Mouse (Mus musculus) kidney, postnatal 14 days (tissue): ENCODE measurements around the gene Dpf1.

Source experiments
- DNase-seq: peaks from one replicate; pipeline ENCODE4 v3.0.0; 2022; ENCODE audit warnings: mixed read lengths

Gene Dpf1

DNA sequence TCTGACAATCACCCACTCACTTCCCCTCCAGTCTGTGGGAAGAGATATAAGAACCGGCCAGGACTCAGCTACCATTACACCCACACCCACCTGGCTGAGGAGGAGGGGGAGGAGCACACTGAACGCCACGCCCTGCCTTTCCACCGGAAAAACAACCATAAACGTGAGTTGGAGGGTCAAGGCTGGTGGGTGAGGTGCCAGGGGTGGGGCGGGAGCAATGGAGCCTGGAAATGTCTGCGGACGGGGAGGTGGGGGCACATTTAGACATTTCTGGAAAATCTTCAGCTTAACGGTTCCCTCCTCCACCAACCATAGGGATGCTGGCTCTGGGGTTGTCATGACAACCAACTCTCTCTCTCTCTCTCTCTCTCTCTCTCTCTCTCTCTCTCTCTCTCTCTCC, 9.3 kb downstream of the Dpf1 start:
- no peak for DNase-seq

DNA sequence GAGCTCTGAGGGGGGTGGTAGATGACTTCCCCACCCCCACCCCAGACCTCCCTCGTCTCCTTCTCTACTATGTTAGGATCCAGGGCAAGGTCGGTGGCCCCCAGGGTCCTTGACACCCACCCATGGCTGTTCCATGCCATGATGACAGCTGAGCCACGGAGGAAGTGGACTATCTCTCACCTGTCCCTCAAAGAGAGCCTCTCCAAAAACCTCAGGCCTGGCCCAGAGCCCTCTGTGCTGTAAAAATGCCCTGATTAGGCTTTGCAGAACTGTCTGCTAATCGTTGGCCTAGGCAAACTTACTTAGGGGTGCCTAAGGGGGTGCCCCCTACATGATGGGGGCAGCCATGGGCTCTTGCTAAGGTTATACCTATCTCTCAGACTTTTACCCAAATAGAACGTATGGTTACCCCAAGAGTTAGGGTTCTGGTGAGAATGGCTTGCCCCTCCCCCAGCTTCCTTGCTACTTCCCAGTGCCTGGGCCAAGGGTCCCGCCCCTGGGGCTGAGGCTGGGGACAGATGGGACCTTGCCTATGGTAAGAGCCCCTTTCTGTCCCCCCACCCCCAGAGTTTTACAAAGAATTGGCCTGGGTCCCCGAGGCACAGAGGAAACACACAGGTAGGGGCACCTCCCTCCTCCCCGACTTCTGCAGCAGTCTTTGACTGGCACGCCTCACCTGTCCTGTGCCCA, 10.0 kb downstream of the Dpf1 start:
- no peak for DNase-seq

DNA sequence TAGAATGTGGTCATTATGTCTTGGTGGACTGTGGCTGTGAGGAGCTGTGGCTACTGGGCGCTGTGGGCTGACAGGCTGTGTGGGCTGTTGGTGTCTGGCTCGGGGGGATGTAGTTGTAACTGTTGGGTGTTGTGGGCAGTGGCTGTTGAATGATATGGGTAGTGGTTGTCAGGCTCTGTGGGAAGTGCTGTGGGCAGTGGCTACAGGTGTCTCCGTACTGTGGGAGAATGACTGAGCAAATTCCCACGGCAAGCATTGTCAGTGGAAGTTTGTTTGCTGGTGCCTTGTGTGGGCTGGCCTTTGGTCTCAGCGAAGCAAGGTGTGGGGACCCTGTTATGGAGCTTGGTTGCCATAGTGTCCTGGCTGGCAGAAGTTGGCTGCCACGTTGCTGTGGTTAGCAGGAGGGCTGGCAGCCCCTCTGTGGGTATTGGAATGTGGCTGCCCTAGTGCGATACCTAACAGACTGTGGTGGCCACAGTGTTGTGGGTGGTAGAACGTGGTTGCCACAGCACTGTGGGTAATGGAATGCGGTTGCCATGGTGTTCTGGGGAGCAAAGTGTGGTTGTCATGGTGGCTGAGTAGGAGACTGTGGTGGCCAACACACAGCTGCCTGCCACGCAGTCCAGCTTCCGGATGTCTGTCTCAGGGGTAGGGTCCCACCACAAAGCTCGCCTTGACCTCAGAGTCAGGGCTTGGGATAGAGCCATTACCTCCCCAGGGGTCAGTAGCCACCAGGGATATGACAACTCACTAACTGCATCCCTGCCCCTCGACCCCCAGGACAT, 11.3 kb downstream of the Dpf1 start:
- DNase-seq, result no peak

DNA sequence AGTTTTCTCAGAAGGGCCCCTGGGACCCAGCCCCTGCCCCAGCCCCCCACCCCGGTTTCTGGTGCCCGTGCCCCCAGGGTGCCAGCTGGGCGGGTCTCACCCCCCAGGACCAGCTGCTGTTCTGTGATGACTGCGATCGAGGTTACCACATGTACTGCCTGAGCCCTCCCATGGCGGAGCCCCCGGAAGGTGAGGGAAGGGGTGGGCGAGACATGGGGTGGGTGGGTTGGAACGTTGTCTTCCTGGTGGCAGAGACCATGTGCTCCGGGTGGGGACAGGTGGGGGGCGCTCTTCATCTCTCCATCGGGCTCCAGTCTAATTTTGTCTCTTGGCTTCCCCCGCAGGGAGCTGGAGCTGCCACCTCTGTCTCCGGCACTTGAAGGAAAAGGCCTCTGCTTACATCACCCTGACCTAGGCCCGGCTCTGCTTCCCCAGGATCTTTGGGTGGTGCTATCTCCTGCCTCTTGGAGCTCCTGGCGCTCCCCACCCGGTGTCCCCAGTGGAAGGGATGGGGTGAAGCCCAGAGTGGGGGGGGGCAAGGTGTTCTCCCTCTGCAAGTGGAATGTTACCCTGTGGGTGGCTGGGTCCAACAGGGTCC, 12.5 kb downstream of the Dpf1 start:
- no peak for DNase-seq

DNA sequence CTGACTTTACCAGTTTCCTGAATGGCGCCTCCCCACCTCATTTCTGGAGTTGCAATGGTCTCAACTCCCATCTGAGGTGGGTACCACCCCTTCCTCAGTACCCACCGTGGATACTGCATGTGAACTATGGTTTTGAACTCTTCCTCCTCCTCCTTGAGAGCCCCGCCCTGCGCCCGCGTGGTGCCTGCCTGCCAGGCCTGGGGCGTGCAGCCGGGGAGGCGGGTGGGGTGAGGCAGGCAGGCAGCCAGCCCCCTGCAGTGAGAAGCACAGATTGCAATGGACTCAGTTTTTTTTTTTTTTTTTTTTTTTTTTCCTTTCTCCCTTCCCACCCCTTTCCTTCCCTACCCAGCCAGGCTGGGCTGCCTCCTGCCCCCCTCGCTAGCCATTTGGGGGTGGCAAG, 13.2 kb downstream of the Dpf1 start:
- no peak for DNase-seq

DNA sequence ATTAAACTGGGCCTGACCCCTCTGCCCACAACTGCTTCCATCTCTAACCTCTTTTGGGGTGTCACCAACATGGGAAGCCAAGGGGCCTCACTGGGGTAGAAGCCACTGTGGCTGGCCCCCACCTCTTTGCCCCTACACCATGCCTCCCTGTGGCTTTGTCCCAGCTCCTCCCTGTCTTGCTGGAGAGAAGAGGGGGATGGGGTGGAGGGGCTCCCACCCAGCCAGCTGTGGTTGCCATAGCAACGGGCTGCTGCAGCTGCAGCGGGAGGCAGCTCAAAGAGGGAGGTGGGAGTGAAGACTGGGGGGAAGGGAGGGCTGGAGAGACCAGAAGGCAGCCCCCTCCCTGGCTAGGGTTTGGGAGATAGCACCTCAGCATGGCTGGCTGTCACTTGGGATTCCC, 13.8 kb downstream of the Dpf1 start:
- DNase-seq, result no peak

DNA sequence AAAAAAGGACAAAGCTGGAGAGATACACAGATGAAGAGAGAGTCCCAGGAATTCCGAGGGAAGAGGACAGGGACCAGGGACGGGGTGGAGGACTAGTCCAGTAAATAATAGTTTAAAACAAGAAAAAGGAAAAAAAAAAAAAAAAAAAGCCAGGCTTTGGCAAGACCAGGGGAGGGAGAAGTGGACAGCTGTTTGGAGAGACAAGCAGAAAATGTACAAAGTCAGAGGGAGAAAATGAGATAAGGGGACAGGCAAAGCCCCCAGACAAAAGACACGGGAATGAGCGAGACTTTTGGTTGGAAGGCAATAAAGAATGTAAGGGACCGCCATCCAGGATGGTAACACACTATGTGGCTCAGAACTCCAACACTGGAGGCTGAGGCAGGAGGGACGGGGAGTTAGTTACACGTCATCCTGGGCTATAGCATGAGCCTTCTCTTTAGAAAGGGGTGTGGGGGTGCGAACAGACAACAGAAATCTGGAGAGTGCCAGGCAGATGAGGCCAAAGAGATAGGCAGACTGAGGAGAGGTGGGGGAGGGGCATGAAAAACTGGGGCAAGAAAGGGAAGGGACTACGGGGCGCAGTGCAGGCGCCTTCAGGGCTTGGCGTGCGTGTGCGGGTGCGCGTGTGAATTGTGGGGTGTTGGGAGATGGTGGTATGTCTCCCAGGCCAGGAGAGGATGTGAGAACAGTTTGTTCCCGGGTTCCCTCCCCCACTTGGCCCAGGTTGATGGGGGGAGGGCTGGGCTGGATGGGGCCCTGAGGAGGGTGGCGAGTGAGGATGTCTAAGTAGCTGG, 14.6 kb downstream of the Dpf1 start:
- DNase-seq, result no peak

DNA sequence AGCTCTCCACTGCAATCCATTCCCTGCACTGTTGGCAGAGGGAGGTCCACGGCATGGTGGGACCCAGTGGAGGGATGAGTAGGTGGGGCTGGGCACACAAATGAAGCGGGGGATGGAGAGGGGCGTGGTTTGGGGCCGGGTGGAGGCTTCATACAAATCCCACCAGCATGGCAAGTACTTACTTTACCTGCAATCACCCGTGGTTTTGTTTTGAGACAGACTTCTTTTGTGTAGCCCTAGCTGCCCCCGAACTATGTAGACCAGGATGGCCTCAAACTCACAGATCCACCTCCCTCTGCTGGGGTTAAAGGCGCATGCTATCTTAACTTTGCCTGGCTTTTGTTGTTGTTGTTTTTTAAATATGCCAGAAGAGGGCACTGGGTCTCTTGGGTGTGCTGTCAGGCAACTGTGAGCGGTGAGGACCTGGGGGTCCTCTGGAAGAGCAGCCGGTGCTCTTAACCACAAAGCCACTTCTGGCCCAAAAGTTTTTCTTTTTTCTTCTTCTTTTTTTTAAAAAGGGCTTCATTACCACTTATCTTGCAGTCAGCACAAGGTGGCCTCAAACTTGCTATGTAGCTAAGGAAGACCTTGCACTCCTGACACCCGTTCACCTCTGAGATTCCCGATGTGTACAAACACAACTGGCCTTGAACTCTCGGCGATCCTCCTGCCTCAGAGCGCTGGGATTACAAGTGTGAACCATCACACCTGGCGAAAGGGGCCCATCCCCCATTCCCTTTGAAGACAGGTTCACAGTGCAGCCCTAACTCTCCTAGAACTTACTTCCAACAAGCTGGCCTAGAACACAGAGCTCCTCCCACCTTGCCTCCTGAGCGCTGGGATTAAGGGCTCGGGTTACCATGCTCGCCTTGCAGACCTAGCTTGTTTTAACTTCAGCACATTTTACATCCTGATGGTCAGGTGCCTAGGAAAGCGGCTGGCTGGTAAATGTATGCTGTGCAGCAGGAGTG, 15.9 kb downstream of the Dpf1 start:
- DNase-seq, result no peak

DNA sequence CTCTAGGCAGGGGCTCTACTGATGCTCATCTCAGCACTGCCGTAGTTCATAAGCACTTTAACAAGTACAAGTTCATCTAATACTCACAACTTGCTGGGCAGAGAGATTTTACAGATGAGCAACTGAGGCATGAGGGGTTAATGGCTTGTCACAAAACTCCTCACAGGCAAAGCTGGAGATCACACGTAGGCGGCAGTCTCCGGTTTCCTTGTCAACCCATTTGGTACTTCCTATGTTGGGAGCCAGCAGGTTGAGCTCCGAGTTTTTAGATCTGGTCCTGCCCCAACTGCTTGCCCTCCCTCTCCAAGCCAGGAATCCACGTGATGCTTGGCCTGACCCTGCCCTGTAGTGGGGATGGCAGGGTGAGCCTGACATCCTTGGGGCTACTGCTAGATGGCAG, 23.3 kb downstream of the Dpf1 start:
- DNase-seq, result no peak

DNA sequence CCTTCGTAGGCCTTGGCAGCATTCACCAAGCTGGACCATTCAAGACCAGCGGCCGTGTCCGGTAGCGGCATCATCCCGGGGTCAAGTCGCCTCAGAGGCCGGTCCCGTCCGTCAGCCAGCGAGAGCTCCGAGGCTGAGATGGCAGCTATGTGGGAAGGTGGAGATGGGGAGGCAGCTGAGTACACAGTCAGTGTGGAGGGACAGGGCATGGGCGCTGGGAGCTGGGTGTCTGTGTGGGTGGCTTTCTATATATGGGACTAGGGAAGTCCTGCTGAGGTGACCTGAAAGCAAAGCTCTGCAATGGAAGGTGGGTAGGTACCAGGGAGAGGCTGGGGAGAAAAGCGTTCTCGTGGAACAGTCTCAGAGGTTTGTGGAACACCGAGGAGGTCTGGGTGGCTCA, 25.2 kb downstream of the Dpf1 start:
- no peak for DNase-seq

DNA sequence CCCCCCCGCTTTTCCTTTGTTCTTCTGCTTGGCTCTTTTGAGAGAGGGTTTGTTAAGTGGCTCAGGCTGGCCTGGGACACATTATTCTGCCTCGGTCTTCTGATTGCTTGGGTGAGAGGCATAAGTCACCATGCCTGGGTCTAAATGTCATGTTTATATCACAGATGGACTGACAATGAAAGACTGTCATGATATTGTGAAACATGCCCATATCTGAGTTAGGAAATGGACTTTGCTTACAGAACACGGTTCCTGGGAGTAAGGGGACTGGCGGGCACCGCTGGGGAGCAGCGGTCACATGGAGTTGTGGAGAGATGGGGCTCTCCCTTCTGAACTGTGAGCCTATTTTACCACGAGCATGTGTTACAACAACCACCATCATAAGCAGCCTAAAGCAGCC, 30.4 kb downstream of the Dpf1 start:
- no peak for DNase-seq

DNA sequence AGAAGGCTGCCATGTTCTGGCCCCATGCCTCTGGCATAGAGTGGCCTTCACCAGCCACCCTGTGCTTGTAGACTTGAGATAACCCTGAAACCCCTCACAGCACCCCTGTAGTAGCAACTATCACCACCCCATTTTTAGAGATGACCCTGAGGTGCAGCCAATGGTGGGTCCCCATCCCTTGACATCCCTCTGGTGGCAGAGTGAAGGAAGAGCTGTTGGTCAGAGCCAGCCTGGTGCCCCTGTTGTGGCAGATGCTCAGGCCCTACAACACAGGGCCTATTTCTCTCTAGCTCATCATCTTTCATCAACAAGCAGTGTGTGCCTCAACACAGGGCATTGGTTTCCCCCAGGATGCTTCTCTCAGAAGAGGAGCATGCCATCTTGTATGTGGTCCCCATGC, 31.5 kb downstream of the Dpf1 start:
- no peak for DNase-seq

DNA sequence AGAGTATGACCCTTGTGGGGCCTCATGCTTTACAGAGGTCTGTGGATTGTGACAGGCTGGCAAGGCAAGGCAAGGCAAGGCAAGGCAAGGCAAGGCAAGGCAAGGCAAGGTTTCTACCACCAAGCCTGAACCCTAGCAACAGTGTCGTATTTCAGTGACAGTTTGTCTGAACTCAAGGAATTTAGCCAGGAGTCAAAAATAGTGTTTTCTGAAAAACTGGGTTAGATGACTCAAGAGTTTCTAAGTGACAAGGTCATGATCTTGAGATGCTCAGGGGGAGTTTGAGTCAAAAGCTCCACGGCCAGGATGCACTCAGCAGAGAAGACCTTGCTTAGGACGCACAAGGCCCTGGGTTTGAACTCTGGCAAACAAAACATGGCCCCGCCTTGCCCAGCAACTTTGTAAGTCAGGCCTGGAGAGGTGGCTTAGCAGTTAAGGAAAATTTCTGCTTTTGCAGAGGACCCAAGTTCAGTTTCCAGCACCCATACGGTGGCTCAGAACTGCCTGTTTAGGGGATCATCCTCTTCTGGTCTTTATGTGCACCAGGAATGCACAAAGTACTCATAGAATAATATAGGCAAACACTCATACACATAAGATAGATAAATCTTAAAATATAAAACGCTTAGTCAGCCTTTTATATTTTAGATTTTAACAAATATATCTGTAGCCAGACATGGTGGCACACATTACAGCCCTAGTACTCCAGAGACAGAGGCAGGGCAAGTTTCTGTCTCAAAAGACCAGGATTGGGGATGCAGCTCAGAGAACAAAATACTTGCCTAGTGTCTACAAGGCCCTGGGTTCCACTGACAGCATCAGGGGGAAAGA, 32.3 kb downstream of the Dpf1 start:
- DNase-seq, result no peak

DNA sequence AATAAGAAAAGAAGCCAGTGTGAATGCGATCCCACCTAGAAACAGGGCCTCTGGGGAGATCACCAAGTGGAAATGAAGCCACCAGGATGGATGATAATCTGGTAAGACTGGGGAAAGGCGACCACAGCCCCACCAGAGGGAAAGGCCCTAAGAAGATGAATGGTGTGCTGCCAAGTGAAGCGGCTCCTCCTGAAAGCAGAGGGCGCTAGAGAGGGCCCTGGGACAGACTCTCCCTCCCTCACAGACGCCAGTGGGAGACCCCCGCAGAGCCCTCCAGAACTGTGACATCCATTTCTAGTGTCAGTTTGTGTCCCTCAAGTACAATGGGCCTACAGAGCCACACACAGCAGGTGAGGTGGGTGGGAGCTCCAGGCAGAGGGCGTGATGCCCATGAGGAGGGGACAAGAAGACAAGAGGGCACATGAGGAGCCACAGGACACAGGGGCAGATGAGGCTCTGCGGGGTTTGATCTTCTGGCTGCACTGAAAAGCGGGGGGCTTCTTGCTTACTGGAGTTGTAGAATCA, 33.1 kb downstream of the Dpf1 start:
- DNase-seq, result no peak

DNA sequence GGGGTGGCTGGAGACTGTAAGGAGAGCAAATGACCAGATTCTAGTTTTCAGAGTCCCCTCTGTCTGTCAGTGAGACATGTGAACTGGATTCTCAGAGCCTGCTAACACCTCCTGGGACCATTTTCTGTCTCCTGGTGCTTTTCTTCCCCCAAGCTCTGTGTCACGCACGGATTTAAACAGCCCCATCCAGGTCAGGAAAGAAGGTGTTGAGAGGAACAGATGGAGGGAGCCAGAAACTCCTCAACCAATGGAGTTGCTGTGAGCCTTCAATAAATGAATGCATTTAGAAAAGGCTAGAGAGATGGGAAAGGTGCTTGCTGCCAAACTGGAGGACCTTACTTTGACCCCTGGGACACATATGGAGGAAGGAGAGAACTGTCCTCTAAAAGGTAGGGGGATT, 34.0 kb downstream of the Dpf1 start:
- no peak for DNase-seq

DNA sequence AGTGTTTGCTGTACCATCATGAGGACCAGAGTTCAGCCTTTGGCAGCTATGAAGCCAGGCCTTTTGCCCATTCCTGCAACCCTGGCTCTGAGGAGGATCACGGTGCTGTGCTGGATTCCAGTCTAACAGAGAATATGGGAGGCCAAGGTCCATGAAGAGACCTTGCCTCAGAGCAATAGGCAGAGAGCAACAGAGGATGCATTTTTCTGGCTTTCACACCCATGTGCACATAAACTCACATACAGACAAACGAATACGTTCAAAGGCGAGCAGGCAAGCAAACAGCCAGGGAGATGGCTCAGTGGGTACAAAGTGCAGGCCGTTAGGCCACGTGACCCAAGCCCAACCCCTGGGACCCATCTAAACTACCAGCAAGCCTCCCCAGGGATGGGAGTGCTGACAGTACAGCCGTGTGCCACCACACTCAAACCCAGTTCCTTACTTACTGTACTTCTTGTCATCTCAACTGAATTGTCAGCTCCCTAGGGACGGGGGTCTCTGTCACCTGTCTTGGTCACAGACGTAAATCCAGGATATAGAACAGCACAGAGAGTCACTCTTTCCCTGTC, 34.7 kb downstream of the Dpf1 start:
- peak; percentile 51 for DNase-seq

DNA sequence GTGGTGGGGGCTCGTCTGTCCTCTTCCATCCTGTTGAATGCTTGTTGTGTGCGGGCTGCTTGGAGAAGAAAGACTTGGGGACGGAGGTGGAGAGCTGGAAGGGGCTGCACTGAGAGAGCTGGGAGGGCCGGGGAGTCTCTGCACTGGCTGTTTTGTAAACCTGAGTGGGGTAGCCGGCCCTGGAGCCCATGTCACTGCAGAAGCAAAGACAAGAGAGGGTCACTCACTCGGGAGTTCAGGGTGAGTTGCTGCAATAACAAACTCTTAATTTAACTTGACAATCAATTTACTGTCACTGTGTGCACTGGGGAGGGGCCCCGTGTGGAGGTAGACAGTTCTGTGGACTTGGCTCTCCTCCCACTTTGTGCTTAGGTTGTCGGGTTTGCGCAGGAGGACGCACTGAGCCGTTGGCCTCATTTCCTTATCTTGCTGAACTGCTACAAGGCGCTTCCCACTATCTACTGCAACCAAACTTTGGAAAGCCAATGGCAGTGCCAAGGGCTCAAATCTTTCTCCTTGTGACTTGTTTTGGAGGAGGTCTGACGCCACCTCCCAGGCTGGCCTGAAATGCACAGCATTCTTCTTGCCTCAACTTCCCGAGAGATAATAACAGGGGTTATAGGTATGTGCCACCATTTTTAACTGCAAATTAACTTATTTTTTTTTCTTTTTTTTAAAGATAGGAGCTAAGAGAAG, 35.4 kb downstream of the Dpf1 start:
- no peak for DNase-seq

DNA sequence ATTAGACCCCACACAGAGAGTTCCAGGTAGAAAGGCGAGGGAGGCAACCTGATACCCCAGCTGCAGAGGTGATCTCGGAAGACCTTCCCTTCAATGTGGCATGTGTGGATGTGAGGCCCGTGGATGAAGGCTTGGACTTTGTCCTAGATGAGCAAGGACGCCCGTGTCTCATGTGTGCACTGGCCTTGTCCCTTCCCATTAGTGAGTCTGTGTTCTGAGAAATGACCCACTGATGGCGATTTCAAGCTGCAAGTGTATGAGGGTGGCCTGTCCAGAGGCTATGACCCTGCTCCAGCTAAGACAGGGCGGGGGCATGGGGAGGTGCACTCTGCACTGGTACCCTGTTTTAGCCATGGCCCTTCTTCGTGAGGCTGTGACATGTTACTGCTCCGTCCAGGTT, 36.5 kb downstream of the Dpf1 start:
- DNase-seq, result no peak

DNA sequence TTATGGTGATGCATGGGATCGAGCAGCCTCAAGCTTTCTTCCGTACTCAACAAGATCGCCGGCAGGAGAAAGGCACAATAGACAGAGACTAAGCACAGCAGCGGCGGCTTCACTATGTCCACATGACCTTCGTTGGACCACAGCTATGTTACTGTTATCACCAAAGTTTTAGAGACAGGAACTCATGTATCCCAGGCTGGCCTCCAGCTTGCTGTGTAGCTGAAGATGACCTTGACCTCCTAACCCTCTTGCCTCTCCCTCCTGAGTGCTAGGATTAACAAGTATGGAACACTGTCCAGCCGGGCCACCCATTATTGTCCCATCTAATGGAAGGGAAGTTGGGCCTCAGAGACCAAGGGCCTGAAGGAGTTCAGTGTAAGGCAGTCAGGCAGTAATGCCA, 37.1 kb downstream of the Dpf1 start:
- DNase-seq, result no peak

DNA sequence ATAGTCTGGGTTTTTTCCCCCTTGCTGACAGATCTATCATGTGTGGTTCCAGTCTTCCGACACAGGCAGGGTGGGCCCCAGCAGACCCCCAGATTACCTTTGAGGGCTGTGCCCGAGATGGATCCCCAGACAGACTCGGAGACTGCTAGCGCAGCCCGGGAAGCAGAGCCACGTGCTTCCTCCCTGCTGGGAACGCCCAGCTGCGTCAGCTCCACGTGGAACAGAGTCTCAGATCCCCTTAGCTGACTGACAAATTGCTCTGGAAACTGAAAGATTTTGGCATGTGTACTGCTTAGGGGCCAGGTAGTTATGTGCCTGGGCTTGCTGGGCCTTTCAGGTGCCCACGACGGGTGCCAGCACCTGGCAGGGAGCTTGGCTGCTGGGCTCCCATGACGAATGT, 38.0 kb downstream of the Dpf1 start:
- DNase-seq, result no peak
